Mouse (Mus musculus) liver, embryonic 12.5 days (tissue): ENCODE results near the gene H60c. TPM values are rescaled to one million over a fixed set of nuclear protein-coding genes. Genes with fewer than 3 reads are reported as not detected.
A peak's percentile ranks its signal among the peaks of the same experiment; 100 is the strongest.
"Not testable (repeated sequence)": the region's sequence is repeated elsewhere in the genome, so short reads cannot be mapped to it uniquely, and the experiment has no call there.

ENCODE experiments used
- ATAC-seq: fragments of 200-750 bp; cut with Nextera tagmentation; 2 replicates; pipeline ENCODE4 v1.8.0; 2017; ENCODE audit warnings: moderate number of reproducible peaks, mild to moderate bottlenecking, moderate library complexity
- H3K27ac ChIP-seq: fragments of 300-500 bp; sonication (generic); 2 replicates; pipeline ENCODE4 v1.5.1; 2016; ENCODE audit warnings: mild to moderate bottlenecking
- H3K27me3 ChIP-seq: fragments of 300-500 bp; sonication (generic); replicated peaks from 2 replicates; pipeline ENCODE4 v1.6.1; 2016; ENCODE audit warnings: mild to moderate bottlenecking, moderate library complexity
- H3K36me3 ChIP-seq: fragments of 300-500 bp; sonication (generic); 2 replicates; pipeline ENCODE4 v1.6.1; 2016; ENCODE audit warnings: mild to moderate bottlenecking, moderate library complexity
- H3K4me1 ChIP-seq: fragments of 300-500 bp; sonication (generic); 2 replicates; pipeline ENCODE4 v1.6.1; 2016
- H3K4me2 ChIP-seq: fragments of 300-500 bp; sonication (generic); 2 replicates; pipeline ENCODE4 v1.6.1; 2016; ENCODE audit warnings: mild to moderate bottlenecking, moderate library complexity
- H3K4me3 ChIP-seq: fragments of 300-500 bp; sonication (generic); 2 replicates; pipeline ENCODE4 v1.5.1; 2016; ENCODE audit warnings: mild to moderate bottlenecking, moderate library complexity
- H3K9ac ChIP-seq: fragments of 300-500 bp; sonication (generic); 2 replicates; pipeline ENCODE4 v1.6.1; 2016; ENCODE audit warnings: mild to moderate bottlenecking, moderate library complexity
- H3K9me3 ChIP-seq: fragments of 300-500 bp; sonication (generic); replicated peaks from 2 replicates; pipeline ENCODE4 v1.6.1; 2016; ENCODE audit warnings: mild to moderate bottlenecking, moderate library complexity
- WGBS: fragments of 180-500 bp; shearing (Covaris S2); methylation state at CpG from one replicate; pipeline ENCODE4 v1.1.7; 2016; ENCODE audit not compliant: insufficient replicate concordance; 5-methylcytosine and 5-hydroxymethylcytosine counted together
- polyA plus RNA-seq: library from polyadenylated mRNA; unstranded; fragments of >200 nt; fragmentation: Nextera tagmentation; extraction: Ambion mirVana; gene quantifications from 2 replicates; pipeline ENCODE4 v1.2.1, GENCODE M21; 2016

The H60c gene
- not detected in 2 replicates for polyA plus RNA-seq

GRCm38 (mm10) chr10:3267671-3268070, at the start of gene H60c:
TSS of gene H60c (minus strand) at chr10:3267771.
- no peak for ATAC-seq
- no peak within 1 kb of the TSS for H3K9ac ChIP-seq
- H3K4me3 ChIP-seq: no peak within 1 kb of the TSS
- H3K27me3 ChIP-seq: no peaks in the 10 kb centered on the region
- no peaks in the 10 kb centered on the region for H3K9me3 ChIP-seq
- H3K27ac ChIP-seq: no peak within 1 kb of the TSS
- H3K4me2 ChIP-seq: no peak within 1 kb of the TSS
- H3K36me3 ChIP-seq: no peaks in the 10 kb centered on the region
- 58% methylated on average over 8 of the region's 8 CpGs for WGBS
- no peaks in the 10 kb centered on the region for H3K4me1 ChIP-seq

GRCm38 (mm10) chr10:3308821-3309206, 41.2 kb upstream of the H60c start:
- no peak overlapping the region for H3K4me2 ChIP-seq
- H3K9me3 ChIP-seq: no peaks in the 10 kb centered on the region
- H3K36me3 ChIP-seq: no peaks in the 10 kb centered on the region
- no peaks in the 10 kb centered on the region for H3K4me1 ChIP-seq
- no peak for ATAC-seq
- no peak overlapping the region for H3K4me3 ChIP-seq
- no peak overlapping the region for H3K9ac ChIP-seq
- 45% methylated on average over 1 of the region's 1 CpGs for WGBS
- no peaks in the 10 kb centered on the region for H3K27me3 ChIP-seq
- no peak overlapping the region for H3K27ac ChIP-seq

- Histone ChIP-seq H3K27me3 (no peaks in the 10 kb centered on the region), H3K4me3 (no peak overlapping the region), H3K9me3 (no peaks in the 10 kb centered on the region), H3K9ac (no peak overlapping the region), H3K4me2 (no peak overlapping the region), H3K27ac (no peak overlapping the region), H3K4me1 (no peaks in the 10 kb centered on the region), H3K36me3 (no peaks in the 10 kb centered on the region)
- no peak for ATAC-seq
- WGBS: 64% methylated on average over 4 of the region's 4 CpGs
These were observed 40.7 kb upstream of the H60c start for GRCm38 (mm10) chr10:3308180-3308820.

GRCm38 (mm10) chr10:3307752-3308151, 40.2 kb upstream of the H60c start:
- Histone ChIP-seq H3K9ac (no peak overlapping the region), H3K4me2 (no peak overlapping the region), H3K27me3 (no peaks in the 10 kb centered on the region), H3K4me3 (no peak overlapping the region), H3K9me3 (no peaks in the 10 kb centered on the region), H3K36me3 (no peaks in the 10 kb centered on the region), H3K27ac (no peak overlapping the region), H3K4me1 (no peaks in the 10 kb centered on the region)
- no peak for ATAC-seq
- WGBS: 57% methylated on average over 2 of the region's 2 CpGs

GRCm38 (mm10) chr10:3293969-3294368, 26.4 kb upstream of the H60c start:
- H3K9ac ChIP-seq: no peak overlapping the region
- no peak for ATAC-seq
- H3K4me3 ChIP-seq: no peak overlapping the region
- H3K9me3 ChIP-seq: no peaks in the 10 kb centered on the region
- H3K27ac ChIP-seq: no peak overlapping the region
- WGBS: 28% methylated on average over 2 of the region's 2 CpGs
- no peaks in the 10 kb centered on the region for H3K36me3 ChIP-seq
- no peak overlapping the region for H3K4me2 ChIP-seq
- no peaks in the 10 kb centered on the region for H3K27me3 ChIP-seq
- H3K4me1 ChIP-seq: no peaks in the 10 kb centered on the region

- WGBS: 33% methylated on average over 2 of the region's 2 CpGs
- H3K4me1 ChIP-seq: no peaks in the 10 kb centered on the region
- no peaks in the 10 kb centered on the region for H3K27me3 ChIP-seq
- H3K9me3 ChIP-seq: no peaks in the 10 kb centered on the region
- H3K9ac ChIP-seq: no peak overlapping the region
- H3K4me3 ChIP-seq: no peak overlapping the region
- H3K27ac ChIP-seq: no peak overlapping the region
- H3K4me2 ChIP-seq: no peak overlapping the region
- no peaks in the 10 kb centered on the region for H3K36me3 ChIP-seq
- no peak for ATAC-seq
These were observed 13.5 kb upstream of the H60c start for GRCm38 (mm10) chr10:3281047-3281446.

- H3K4me3 ChIP-seq: no peak overlapping the region
- H3K4me2 ChIP-seq: no peak overlapping the region
- no peak overlapping the region for H3K9ac ChIP-seq
- 36% methylated on average over 3 of the region's 3 CpGs for WGBS
- H3K27me3 ChIP-seq: no peaks in the 10 kb centered on the region
- no peaks in the 10 kb centered on the region for H3K36me3 ChIP-seq
- no peak overlapping the region for H3K27ac ChIP-seq
- no peak for ATAC-seq
- no peaks in the 10 kb centered on the region for H3K4me1 ChIP-seq
- no peaks in the 10 kb centered on the region for H3K9me3 ChIP-seq
These were observed 6.5 kb upstream of the H60c start for GRCm38 (mm10) chr10:3274065-3274464.

GRCm38 (mm10) chr10:3271036-3271435, 3.5 kb upstream of the H60c start:
- 42% methylated on average over 3 of the region's 4 CpGs for WGBS
- Histone ChIP-seq H3K9me3 (no peaks in the 10 kb centered on the region), H3K36me3 (no peaks in the 10 kb centered on the region), H3K4me1 (no peaks in the 10 kb centered on the region), H3K27ac (no peak overlapping the region), H3K9ac (no peak overlapping the region), H3K27me3 (no peaks in the 10 kb centered on the region), H3K4me3 (no peak overlapping the region), H3K4me2 (no peak overlapping the region)
- peak; percentile 64; the same call in 1 of the 2 replicates for ATAC-seq

- Histone ChIP-seq H3K4me2 (no peak overlapping the region), H3K9ac (no peak overlapping the region), H3K4me1 (no peaks in the 10 kb centered on the region), H3K4me3 (no peak overlapping the region), H3K36me3 (no peaks in the 10 kb centered on the region), H3K9me3 (no peaks in the 10 kb centered on the region), H3K27ac (no peak overlapping the region), H3K27me3 (no peaks in the 10 kb centered on the region)
- WGBS: 13% methylated on average over 2 of the region's 2 CpGs
- no peak for ATAC-seq
These were observed 842 bp downstream of the H60c start for GRCm38 (mm10) chr10:3266729-3267128.

GRCm38 (mm10) chr10:3262784-3263183, 4.8 kb downstream of the H60c start:
- WGBS: 43% methylated on average over 2 of the region's 2 CpGs
- no peak overlapping the region for H3K9ac ChIP-seq
- H3K4me2 ChIP-seq: no peak overlapping the region
- no peaks in the 10 kb centered on the region for H3K9me3 ChIP-seq
- no peaks in the 10 kb centered on the region for H3K36me3 ChIP-seq
- no peak overlapping the region for H3K4me3 ChIP-seq
- H3K4me1 ChIP-seq: no peaks in the 10 kb centered on the region
- no peaks in the 10 kb centered on the region for H3K27me3 ChIP-seq
- ATAC-seq: no peak
- no peak overlapping the region for H3K27ac ChIP-seq

- Histone ChIP-seq H3K4me3 (no peak overlapping the region), H3K4me1 (no peaks in the 10 kb centered on the region), H3K27ac (no peak overlapping the region), H3K4me2 (no peak overlapping the region), H3K27me3 (no peaks in the 10 kb centered on the region), H3K9me3 (no peaks in the 10 kb centered on the region; the same call in 1 of the 2 replicates), H3K9ac (no peak overlapping the region), H3K36me3 (no peaks in the 10 kb centered on the region)
- WGBS: 76% methylated on average over 3 of the region's 3 CpGs
- ATAC-seq: no peak
These were observed 10.2 kb downstream of the H60c start for GRCm38 (mm10) chr10:3257391-3257790.

- H3K9ac ChIP-seq, H3K27me3 ChIP-seq, H3K9me3 ChIP-seq, H3K27ac ChIP-seq, ATAC-seq, H3K4me2 ChIP-seq, H3K4me3 ChIP-seq, H3K36me3 ChIP-seq, H3K4me1 ChIP-seq: not testable (repeated sequence)
- 68% methylated on average over 5 of the region's 5 CpGs for WGBS
These were observed 29.1 kb downstream of the H60c start for GRCm38 (mm10) chr10:3238436-3238835.
